Mouse (Mus musculus): ENCODE data around the gene Rad50.

Gene Rad50

GRCm38 (mm10) chr11:53706934-53707717 is at the start of gene Rad50:
Gene Rad50, minus strand, starts transcription at chr11:53707319.
- DNase-seq (ENCODE audit: low read depth, low spot score) = peak; percentile 85

- no peak for DNase-seq (ENCODE audit: low read depth, low spot score)
Measured at GRCm38 (mm10) chr11:53755011-53755595, 48.0 kb upstream of the Rad50 start.

GRCm38 (mm10) chr11:53749716-53750352 is 42.7 kb upstream of the Rad50 start:
- DNase-seq (ENCODE audit: low read depth, low spot score) = no peak

- DNase-seq (ENCODE audit: low read depth, low spot score) = no peak
Measured at GRCm38 (mm10) chr11:53749306-53749705, 42.2 kb upstream of the Rad50 start.

GRCm38 (mm10) chr11:53748614-53749013 is 41.5 kb upstream of the Rad50 start:
- DNase-seq (ENCODE audit: low read depth, low spot score) = no peak

- no peak for DNase-seq (ENCODE audit: low read depth, low spot score)
Measured at GRCm38 (mm10) chr11:53747985-53748384, 40.9 kb upstream of the Rad50 start.

GRCm38 (mm10) chr11:53745260-53745659 is 38.1 kb upstream of the Rad50 start:
- no peak for DNase-seq (ENCODE audit: low read depth, low spot score)

GRCm38 (mm10) chr11:53742353-53742752 is 35.2 kb upstream of the Rad50 start:
- no peak for DNase-seq (ENCODE audit: low read depth, low spot score)

- DNase-seq (ENCODE audit: low read depth, low spot score) = no peak
Measured at GRCm38 (mm10) chr11:53737573-53737946, 30.4 kb upstream of the Rad50 start.

GRCm38 (mm10) chr11:53736771-53737572 is 29.9 kb upstream of the Rad50 start:
- peak; percentile 59 for DNase-seq (ENCODE audit: low read depth, low spot score)

- DNase-seq (ENCODE audit: low read depth, low spot score) = peak; percentile 75
Measured at GRCm38 (mm10) chr11:53735682-53736245, 28.6 kb upstream of the Rad50 start.

GRCm38 (mm10) chr11:53734970-53735681 is 28.0 kb upstream of the Rad50 start:
- no peak for DNase-seq (ENCODE audit: low read depth, low spot score)

- no peak for DNase-seq (ENCODE audit: low read depth, low spot score)
Measured at GRCm38 (mm10) chr11:53734431-53734830, 27.3 kb upstream of the Rad50 start.

- no peak for DNase-seq (ENCODE audit: low read depth, low spot score)
Measured at GRCm38 (mm10) chr11:53733824-53734223, 26.7 kb upstream of the Rad50 start.

- no peak for DNase-seq (ENCODE audit: low read depth, low spot score)
Measured at GRCm38 (mm10) chr11:53732244-53732643, 25.1 kb upstream of the Rad50 start.

- no peak for DNase-seq (ENCODE audit: low read depth, low spot score)
Measured at GRCm38 (mm10) chr11:53731457-53731856, 24.3 kb upstream of the Rad50 start.

GRCm38 (mm10) chr11:53720715-53721114 is 13.6 kb upstream of the Rad50 start, which contains the start of gene Il5:
Gene Il5, plus strand, starts transcription at chr11:53720794.
- DNase-seq (ENCODE audit: low read depth, low spot score) = no peak

- no peak for DNase-seq (ENCODE audit: low read depth, low spot score)
Measured at GRCm38 (mm10) chr11:53719701-53720100, 12.6 kb upstream of the Rad50 start.

GRCm38 (mm10) chr11:53707718-53708009 is 545 bp upstream of the Rad50 start:
- DNase-seq (ENCODE audit: low read depth, low spot score) = no peak

GRCm38 (mm10) chr11:53706236-53706933 is 734 bp downstream of the Rad50 start:
- peak; percentile 19 for DNase-seq (ENCODE audit: low read depth, low spot score)
